Mouse (Mus musculus) C2C12 (cell line): ENCODE measurements around the gene Mprip. TPM values are rescaled to one million over a fixed set of nuclear protein-coding genes. Genes with fewer than 3 reads are reported as not detected.
A peak's percentile ranks its signal among the peaks of the same experiment; 100 is the strongest.

Source experiments
- H3K27me3 ChIP-seq: one replicate; pipeline ENCODE4 v1.6.1; 2011; ENCODE audit not compliant: control insufficient read depth, insufficient read depth, insufficient read length
- H3K36me3 ChIP-seq: one replicate; pipeline ENCODE4 v1.6.1; 2011; ENCODE audit not compliant: control insufficient read depth, insufficient read depth
- H3K4me3 ChIP-seq: one replicate; pipeline ENCODE4 v1.5.1; 2011; ENCODE audit warnings: mild to moderate bottlenecking, control low read depth; ENCODE audit not compliant: poor library complexity, insufficient read depth, severe bottlenecking
- H3K79me2 ChIP-seq: one replicate; pipeline ENCODE4 v1.6.1; 2011; ENCODE audit not compliant: control insufficient read depth, insufficient read depth
- H3K79me3 ChIP-seq: one replicate; pipeline ENCODE4 v1.6.1; 2011; ENCODE audit warnings: low read depth, control low read depth
- H3ac ChIP-seq: one replicate; pipeline ENCODE3; 2011; ENCODE audit warnings: low read depth; ENCODE audit not compliant: control insufficient read depth, insufficient read length
- CEBPB ChIP-seq: IDR thresholded peaks from one replicate; pipeline ENCODE4 v1.6.1; 2011; ENCODE audit warnings: low read depth, mild to moderate bottlenecking, control low read depth, moderate library complexity
- CTCF ChIP-seq: IDR thresholded peaks from one replicate; pipeline ENCODE4 v1.5.1; 2011; ENCODE audit not compliant: control insufficient read depth, insufficient read depth, insufficient read length
- FOSL1 ChIP-seq: IDR thresholded peaks from one replicate; pipeline ENCODE4 v1.8.0; 2011; ENCODE audit warnings: mild to moderate bottlenecking, low read length; ENCODE audit not compliant: poor library complexity, insufficient read depth, severe bottlenecking
- MAX ChIP-seq: IDR thresholded peaks from one replicate; pipeline ENCODE4 v1.6.1; 2011; ENCODE audit warnings: mild to moderate bottlenecking, control low read depth
- MYOD1 ChIP-seq: IDR thresholded peaks from one replicate; pipeline ENCODE4 v1.6.1; 2011; ENCODE audit warnings: low read depth; ENCODE audit not compliant: control insufficient read depth, insufficient read length
- MYOG ChIP-seq: IDR thresholded peaks from one replicate; pipeline ENCODE4 v1.6.1; 2011; ENCODE audit not compliant: control insufficient read depth, insufficient read length; ENCODE audit errors: extremely low read depth
- USF1 ChIP-seq: IDR thresholded peaks from one replicate; pipeline ENCODE4 v1.6.1; 2011; ENCODE audit warnings: low read depth, mild to moderate bottlenecking, control low read depth, moderate library complexity
- polyA plus RNA-seq: library from polyadenylated mRNA; unstranded; fragments of >200 nt; fragmentation: generic; extraction: Trizol; gene quantifications from one replicate; pipeline ENCODE4 v1.2.1, GENCODE M21; 2012; ENCODE audit warnings: missing spikeins

Gene Mprip
- polyA plus RNA-seq, 1 experiment: 257 TPM

DNA sequence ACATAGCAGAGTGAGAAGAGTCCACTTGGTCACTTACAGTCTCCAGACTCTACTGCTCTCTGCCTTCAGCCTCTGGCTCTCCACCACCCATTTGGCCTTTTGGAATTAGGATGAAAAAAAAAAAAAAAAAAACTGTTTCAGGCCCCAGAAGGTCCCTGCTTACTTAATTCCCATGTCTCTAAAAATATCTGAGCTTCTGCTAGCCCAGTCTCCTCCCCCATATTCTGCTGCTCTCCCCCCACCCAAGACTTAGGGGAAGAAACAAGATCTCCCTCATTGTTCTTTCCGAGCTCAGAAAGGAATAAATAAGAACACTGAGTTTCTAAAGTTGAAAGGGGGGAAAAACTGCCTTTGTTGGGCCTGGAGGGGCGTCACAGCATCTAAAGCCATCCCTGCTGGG lies 46.4 kb downstream of the Mprip start:
- peak overlapping the region; percentile 22 for H3ac ChIP-seq
- H3K27me3 ChIP-seq: no peaks in the 10 kb centered on the region
- H3K4me3 ChIP-seq: no peak overlapping the region
- peaks cover 44% of the 10 kb centered on the region for H3K36me3 ChIP-seq
- TF ChIP-seq MYOG (no peak), MYOD1 (no peak), MAX (no peak), CEBPB (no peak), USF1 (no peak), CTCF (no peak), FOSL1 (no peak)
- H3K79me3 ChIP-seq: peaks cover 73% of the 10 kb centered on the region
- H3K79me2 ChIP-seq: peaks cover 99% of the 10 kb centered on the region

DNA sequence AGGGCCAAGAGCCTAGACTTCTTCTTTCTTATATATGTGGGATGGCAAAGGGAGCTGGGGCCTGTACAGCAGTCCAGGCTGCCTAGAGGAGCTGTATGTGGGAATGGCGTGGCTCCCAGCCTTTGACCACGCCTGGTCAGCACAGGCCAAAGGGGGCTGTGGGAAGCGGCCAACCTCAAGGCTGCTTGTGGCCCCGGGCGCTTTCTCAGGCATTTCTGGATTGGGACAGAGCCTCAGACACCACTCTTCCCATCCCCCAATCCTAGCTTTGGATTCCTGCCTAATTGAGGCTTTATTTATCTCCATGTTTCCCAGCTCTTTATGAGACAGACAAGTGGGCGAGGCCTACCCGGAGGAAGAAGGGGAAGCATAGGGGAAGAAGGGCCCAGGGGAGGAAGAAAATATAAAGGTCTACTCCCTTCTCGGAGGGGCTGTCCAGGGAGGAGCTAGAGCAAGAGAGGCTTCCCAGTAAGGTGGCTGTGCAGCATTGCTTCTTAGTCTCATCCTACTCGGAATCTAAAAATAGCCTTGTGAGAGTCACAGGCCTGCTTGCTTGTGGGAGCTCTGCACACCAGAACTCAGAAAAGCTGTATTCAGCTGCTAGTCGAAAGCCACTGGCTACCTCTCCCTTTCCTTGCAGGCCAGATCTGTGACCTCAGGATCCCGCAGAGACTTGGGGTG lies 47.0 kb downstream of the Mprip start:
- H3K36me3 ChIP-seq: peaks cover 39% of the 10 kb centered on the region
- H3K27me3 ChIP-seq: no peaks in the 10 kb centered on the region
- H3ac ChIP-seq: peak overlapping the region; percentile 22
- H3K4me3 ChIP-seq: no peak overlapping the region
- H3K79me3 ChIP-seq: peaks cover 75% of the 10 kb centered on the region
- TF ChIP-seq USF1: no peak
- TF ChIP-seq CTCF: no peak
- TF ChIP-seq MAX: no peak
- no peak for TF ChIP-seq MYOD1
- peaks cover 99% of the 10 kb centered on the region for H3K79me2 ChIP-seq

DNA sequence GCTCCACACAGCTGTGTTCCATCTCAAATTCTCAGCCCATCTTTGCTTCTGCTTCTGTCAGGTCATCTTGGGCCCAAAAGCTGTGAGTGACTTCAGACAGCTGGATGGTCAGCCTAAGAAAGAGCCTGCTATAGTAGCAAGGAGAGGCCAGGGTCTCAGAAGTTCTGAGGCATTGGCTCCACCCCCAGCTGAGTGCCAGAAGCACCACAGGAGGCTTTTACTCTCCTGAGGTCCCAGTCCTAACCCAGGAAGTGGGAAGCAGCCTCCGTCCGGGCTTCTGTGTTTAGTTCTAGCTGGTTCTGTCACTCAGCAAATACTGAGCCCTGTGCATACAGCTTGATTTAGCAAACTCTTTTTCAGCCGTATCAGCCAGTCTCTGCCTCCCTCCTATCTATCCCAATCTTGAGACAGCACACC lies 54.3 kb downstream of the Mprip start:
- H3ac ChIP-seq: no peak overlapping the region
- H3K79me3 ChIP-seq: peaks cover 73% of the 10 kb centered on the region
- TF ChIP-seq USF1: no peak
- no peak for TF ChIP-seq FOSL1
- TF ChIP-seq CTCF: no peak
- no peak for TF ChIP-seq MYOD1
- no peak for TF ChIP-seq MYOG
- TF ChIP-seq CEBPB: no peak
- TF ChIP-seq MAX: no peak
- H3K36me3 ChIP-seq: peaks cover 33% of the 10 kb centered on the region
- H3K27me3 ChIP-seq: no peaks in the 10 kb centered on the region
- no peak overlapping the region for H3K4me3 ChIP-seq
- peaks cover 100% of the 10 kb centered on the region for H3K79me2 ChIP-seq

DNA sequence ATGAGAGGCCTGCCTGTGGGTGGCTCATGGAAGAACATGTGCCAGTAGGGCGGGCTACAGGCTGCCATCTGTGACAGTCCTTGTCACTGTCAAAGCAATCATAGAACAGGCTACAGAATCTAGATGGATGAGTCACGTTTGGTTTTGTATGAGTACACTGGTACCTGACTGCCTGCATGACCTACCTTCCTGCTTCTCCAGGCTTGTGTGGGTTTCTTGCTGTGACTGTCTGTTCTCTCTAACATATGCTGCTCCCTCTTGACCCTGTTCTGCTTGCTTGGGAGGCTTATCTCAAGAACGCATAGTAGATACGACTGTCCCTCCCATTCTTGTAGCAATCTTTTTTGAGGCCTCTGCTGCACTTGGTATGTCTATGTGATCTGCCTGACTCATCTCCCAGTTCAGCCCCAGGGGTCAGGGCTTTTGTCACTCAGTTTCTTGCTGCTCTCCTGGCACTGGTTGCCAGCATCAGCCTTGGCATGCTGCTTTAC lies 56.7 kb downstream of the Mprip start:
- no peaks in the 10 kb centered on the region for H3K27me3 ChIP-seq
- H3K36me3 ChIP-seq: peaks cover 36% of the 10 kb centered on the region
- H3K4me3 ChIP-seq: no peak overlapping the region
- peaks cover 79% of the 10 kb centered on the region for H3K79me3 ChIP-seq
- no peak for TF ChIP-seq USF1
- TF ChIP-seq CEBPB: no peak
- H3K79me2 ChIP-seq: peaks cover 100% of the 10 kb centered on the region
- H3ac ChIP-seq: no peak overlapping the region

DNA sequence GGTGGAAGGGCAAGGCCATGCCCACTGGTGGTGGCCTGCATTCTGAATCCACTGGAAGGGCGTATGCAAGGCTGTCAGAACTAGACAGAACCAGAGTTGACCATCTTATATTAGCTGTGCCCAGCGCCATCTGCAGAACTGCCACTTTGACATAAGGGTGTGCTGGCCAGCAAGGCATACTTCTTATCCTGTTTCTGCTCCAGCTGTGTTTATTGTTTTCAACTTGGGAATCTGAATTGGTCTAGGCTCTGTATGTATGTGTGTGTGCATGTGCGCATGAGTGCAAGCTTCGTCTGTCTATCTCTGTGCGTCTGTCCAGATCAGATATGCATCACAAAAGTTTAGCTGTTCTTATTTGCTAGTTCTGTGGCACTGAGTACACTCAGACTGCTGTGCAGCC lies 58.1 kb downstream of the Mprip start:
- no peak overlapping the region for H3K4me3 ChIP-seq
- peaks cover 100% of the 10 kb centered on the region for H3K79me2 ChIP-seq
- no peaks in the 10 kb centered on the region for H3K27me3 ChIP-seq
- H3K36me3 ChIP-seq: peaks cover 41% of the 10 kb centered on the region
- TF ChIP-seq MYOD1: no peak
- no peak for TF ChIP-seq FOSL1
- TF ChIP-seq CEBPB: no peak
- TF ChIP-seq USF1: no peak
- no peak for TF ChIP-seq CTCF
- no peak for TF ChIP-seq MAX
- TF ChIP-seq MYOG: no peak
- no peak overlapping the region for H3ac ChIP-seq
- peaks cover 72% of the 10 kb centered on the region for H3K79me3 ChIP-seq

DNA sequence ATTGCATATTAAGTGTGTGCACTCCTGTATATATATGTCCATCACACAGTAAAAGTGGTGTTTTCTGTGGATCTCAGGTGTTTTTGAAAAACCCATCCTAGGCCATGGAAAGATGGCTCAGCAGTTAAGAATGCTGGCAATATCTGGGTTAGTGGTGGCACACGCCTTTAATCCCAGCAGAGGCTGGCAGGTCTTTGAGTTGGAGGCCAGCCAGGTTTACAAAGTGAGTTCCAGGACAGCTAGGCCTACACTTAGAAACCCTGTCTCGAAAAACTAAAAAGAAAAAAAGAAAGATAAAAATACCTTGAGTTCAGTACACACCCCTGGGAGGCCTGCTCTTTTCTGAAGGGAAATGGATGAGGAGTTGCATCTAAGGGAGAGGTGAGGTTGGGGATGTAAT lies 60.3 kb downstream of the Mprip start:
- Histone ChIP-seq H3K27me3 (no peaks in the 10 kb centered on the region), H3K79me2 (peaks cover 100% of the 10 kb centered on the region), H3K4me3 (no peak overlapping the region), H3K79me3 (peaks cover 68% of the 10 kb centered on the region), H3K36me3 (peaks cover 24% of the 10 kb centered on the region), H3ac (no peak overlapping the region)
- TF ChIP-seq MYOG (no peak), USF1 (no peak), MAX (no peak), FOSL1 (no peak), CTCF (no peak), MYOD1 (no peak), CEBPB (no peak)
